Mouse (Mus musculus) neural tube, embryonic 14.5 days (tissue): ENCODE measurements around the gene Onecut3. TPM values are rescaled to one million over a fixed set of nuclear protein-coding genes. Genes with fewer than 3 reads are reported as not detected.

Source experiments
- ATAC-seq: fragments of 200-750 bp; cut with Nextera tagmentation; 2 replicates; pipeline ENCODE4 v1.8.0; 2017; ENCODE audit warnings: low read depth, mild to moderate bottlenecking, moderate TSS enrichment, moderate library complexity
- H3K27ac ChIP-seq: fragments of 300-500 bp; sonication (generic); 2 replicates; pipeline ENCODE4 v1.5.1; 2014; ENCODE audit warnings: low read depth, mild to moderate bottlenecking, control low read depth, low read length, moderate library complexity, mixed read lengths
- H3K27me3 ChIP-seq: fragments of 300-500 bp; sonication (generic); 2 replicates; pipeline ENCODE4 v1.6.1; 2014; ENCODE audit warnings: low read length; ENCODE audit not compliant: control insufficient read depth, insufficient read depth
- H3K36me3 ChIP-seq: fragments of 300-500 bp; sonication (generic); 2 replicates; pipeline ENCODE4 v1.6.1; 2014; ENCODE audit warnings: low read length, mixed read lengths; ENCODE audit not compliant: control insufficient read depth, insufficient read depth
- H3K4me1 ChIP-seq: fragments of 300-500 bp; sonication (generic); 2 replicates; pipeline ENCODE4 v1.6.1; 2014; ENCODE audit warnings: low read length; ENCODE audit not compliant: control insufficient read depth, insufficient read depth
- H3K4me2 ChIP-seq: fragments of 300-500 bp; sonication (generic); 2 replicates; pipeline ENCODE4 v1.6.1; 2014; ENCODE audit warnings: mild to moderate bottlenecking, low read depth, low read length, control low read depth
- H3K4me3 ChIP-seq: fragments of 300-500 bp; sonication (generic); 2 replicates; pipeline ENCODE4 v1.5.1; 2014; ENCODE audit warnings: low read depth, low read length, control low read depth, mixed read lengths
- H3K9ac ChIP-seq: fragments of 300-500 bp; sonication (generic); replicated peaks from 2 replicates; pipeline ENCODE4 v1.6.1; 2014; ENCODE audit warnings: low read depth, mild to moderate bottlenecking, control low read depth, low read length, mixed read lengths
- H3K9me3 ChIP-seq: fragments of 300-500 bp; sonication (generic); 2 replicates; pipeline ENCODE4 v1.6.1; 2016; ENCODE audit warnings: low read length; ENCODE audit not compliant: control insufficient read depth
- WGBS: fragments of 180-500 bp; shearing (Covaris S2); extraction: QIAGEN DNeasy Blood & Tissue Kit; methylation state at CpG from one replicate; pipeline ENCODE4 v1.1.7; 2014; 5-methylcytosine and 5-hydroxymethylcytosine counted together
- polyA plus RNA-seq: library from polyadenylated mRNA; unstranded; fragments of >200 nt; fragmentation: Nextera tagmentation; extraction: Ambion mirVana; gene quantifications from 2 replicates; pipeline ENCODE4 v1.2.1, GENCODE M21; 2014

Onecut3 gene
- polyA plus RNA-seq, 1 experiment from 2014 or later, result 1.5 TPM

DNA sequence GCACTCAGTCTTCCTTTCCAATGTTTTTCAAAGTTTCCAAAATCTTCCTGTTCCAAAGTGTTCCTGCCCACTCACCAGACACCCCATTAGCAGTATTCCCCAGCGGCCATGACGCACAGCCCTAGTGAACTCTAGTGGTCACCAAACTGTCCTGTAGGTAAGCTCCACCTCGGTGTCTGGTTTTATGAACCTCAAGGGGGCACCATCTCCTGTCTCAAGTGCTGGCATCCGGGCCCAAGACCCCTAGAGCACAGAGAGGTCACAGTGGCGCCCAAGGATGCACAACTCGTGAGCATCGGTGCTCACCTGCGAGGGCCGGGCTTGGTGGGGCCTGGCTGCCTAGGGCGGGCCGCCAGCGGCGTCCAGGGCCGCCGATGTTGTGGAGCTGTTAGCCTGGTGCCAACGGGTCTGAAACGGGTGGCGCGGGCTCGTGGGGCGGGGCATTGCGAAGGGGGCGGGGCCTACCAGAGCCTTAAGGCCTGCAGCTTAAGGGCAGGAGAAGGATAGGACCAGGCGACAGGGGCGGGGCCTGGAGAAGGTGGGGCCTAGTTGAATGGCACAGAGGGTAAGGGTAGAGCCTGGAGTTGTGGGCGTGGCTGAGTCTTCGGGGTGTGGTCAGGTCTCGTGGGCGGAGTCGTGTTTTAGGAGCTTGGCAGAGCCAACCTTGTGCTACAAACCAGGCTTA lies 44.2 kb downstream of the Onecut3 start, which contains the start of gene Atp8b3:
TSS of gene Atp8b3 (minus strand) at position 415 of the 685 bp plus-strand sequence.
- Histone ChIP-seq H3K9me3 (no peaks in the 10 kb centered on the region), H3K27ac (no peak within 1 kb of the TSS), H3K4me1 (no peaks in the 10 kb centered on the region), H3K27me3 (peaks cover 12% of the 10 kb centered on the region), H3K4me2 (peak within 1 kb of the TSS; percentile 14; the same call in 1 of the 2 replicates), H3K4me3 (no peak within 1 kb of the TSS), H3K36me3 (peaks cover 25% of the 10 kb centered on the region), H3K9ac (no peak within 1 kb of the TSS)
- peak; percentile 66; the same call in 1 of the 2 replicates for ATAC-seq
- 1% methylated on average over 30 of the region's 30 CpGs for WGBS

DNA sequence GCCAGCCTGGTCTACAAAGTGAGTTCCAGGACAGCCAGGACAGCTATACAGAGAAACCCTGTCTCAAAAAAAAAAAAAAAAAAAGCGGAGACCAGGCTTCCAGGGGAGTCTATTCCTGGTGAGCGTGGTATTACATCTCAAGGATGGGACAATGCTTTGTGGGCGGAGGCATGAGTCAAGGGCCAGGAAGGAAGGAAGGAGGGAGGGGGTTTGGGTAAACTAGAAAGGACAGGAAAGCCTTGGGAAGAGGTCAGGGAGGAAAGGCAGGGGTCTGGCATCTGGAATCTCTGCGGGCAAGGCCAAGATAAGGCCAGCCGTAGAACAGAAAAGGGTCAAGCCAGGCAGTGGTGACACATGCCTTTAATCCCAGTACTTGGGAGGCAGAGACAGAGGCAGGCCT lies 44.9 kb downstream of the Onecut3 start:
- WGBS, result 44% methylated on average over 5 of the region's 5 CpGs
- no peak overlapping the region for H3K9ac ChIP-seq
- H3K4me2 ChIP-seq, result no peak overlapping the region
- no peaks in the 10 kb centered on the region for H3K4me1 ChIP-seq
- no peak for ATAC-seq
- H3K9me3 ChIP-seq, result no peaks in the 10 kb centered on the region
- no peak overlapping the region for H3K27ac ChIP-seq
- H3K4me3 ChIP-seq, result no peak overlapping the region
- peaks cover 31% of the 10 kb centered on the region for H3K36me3 ChIP-seq
- peaks cover 12% of the 10 kb centered on the region for H3K27me3 ChIP-seq

DNA sequence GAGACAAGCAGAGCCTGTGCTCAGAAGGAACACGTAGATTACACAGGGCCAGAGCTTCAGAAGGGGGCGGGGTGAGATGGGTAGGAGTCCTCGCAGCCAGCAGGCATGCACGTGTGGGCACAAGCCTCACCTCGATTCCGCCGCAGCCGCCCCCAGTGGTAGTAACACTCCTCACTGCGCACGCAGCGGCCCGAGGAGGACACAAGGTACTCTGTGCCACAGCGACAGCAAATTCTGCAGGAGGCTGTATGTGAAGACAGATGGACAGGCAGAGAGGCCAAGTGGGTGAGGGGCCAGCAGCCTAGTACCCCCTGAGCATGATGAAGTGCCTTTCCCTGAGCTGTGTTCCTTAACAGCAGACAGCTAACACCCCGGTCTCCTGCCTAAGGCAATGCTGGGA lies 49.2 kb downstream of the Onecut3 start:
- WGBS, result 92% methylated on average over 14 of the region's 14 CpGs
- H3K4me1 ChIP-seq, result no peaks in the 10 kb centered on the region
- 0 out of 2 replicates have a peak, but pooled peaks cover 1% of the 10 kb centered on the region for H3K27me3 ChIP-seq
- no peak overlapping the region for H3K4me3 ChIP-seq
- H3K9me3 ChIP-seq, result no peaks in the 10 kb centered on the region
- H3K27ac ChIP-seq, result no peak overlapping the region
- ATAC-seq, result no peak
- H3K4me2 ChIP-seq, result no peak overlapping the region
- H3K9ac ChIP-seq, result no peak overlapping the region
- peaks cover 60% of the 10 kb centered on the region for H3K36me3 ChIP-seq

DNA sequence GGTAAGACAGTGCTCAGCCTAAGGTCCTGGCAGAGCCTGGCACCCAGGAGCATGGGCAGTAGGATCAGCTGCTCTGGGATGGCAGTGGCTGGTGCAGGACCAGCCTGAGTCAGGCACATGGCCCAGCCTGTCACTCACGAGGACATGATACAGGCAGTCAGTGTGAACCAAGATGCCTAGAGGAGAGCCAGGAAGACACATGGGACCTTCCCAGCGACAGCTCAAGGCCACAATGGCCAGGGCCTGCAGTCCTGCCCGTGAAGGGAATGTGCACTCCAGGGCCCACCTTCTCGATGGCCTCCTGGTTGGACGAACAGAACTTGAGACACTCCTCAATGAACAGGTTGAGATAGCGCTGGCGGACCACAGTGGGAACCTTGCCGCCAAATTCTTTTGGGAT lies 51.0 kb downstream of the Onecut3 start:
- H3K4me3 ChIP-seq, result no peak overlapping the region
- 94% methylated on average over 8 of the region's 8 CpGs for WGBS
- no peak overlapping the region for H3K4me2 ChIP-seq
- H3K9ac ChIP-seq, result no peak overlapping the region
- H3K27me3 ChIP-seq, result no peaks in the 10 kb centered on the region
- H3K4me1 ChIP-seq, result no peaks in the 10 kb centered on the region
- H3K9me3 ChIP-seq, result no peaks in the 10 kb centered on the region
- H3K27ac ChIP-seq, result no peak overlapping the region
- peaks cover 74% of the 10 kb centered on the region for H3K36me3 ChIP-seq
- ATAC-seq, result no peak

DNA sequence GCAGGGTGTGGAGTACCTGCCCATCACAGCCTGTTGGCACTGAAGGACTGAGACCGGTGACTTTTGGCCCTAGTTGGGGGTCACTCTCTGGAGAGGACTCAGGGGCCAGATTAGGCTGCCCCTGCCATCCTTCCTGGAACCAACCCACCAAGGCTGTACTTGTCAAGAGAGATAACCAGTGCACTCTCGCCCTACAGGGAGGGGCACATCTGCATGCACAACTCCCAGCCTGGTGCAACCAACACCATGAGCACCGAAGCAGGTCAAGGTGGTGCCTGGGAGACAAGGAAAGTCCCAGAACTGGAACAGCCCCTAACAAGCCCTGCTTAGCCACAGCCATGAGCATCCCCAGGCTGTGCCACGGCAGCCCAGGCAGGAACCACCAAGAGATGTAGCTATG lies 52.3 kb downstream of the Onecut3 start:
- Histone ChIP-seq H3K4me2 (no peak overlapping the region), H3K4me3 (no peak overlapping the region), H3K27me3 (no peaks in the 10 kb centered on the region), H3K27ac (no peak overlapping the region), H3K9me3 (no peaks in the 10 kb centered on the region), H3K36me3 (peaks cover 69% of the 10 kb centered on the region), H3K9ac (no peak overlapping the region), H3K4me1 (no peaks in the 10 kb centered on the region)
- no peak for ATAC-seq
- WGBS, result 99% methylated on average over 4 of the region's 4 CpGs

DNA sequence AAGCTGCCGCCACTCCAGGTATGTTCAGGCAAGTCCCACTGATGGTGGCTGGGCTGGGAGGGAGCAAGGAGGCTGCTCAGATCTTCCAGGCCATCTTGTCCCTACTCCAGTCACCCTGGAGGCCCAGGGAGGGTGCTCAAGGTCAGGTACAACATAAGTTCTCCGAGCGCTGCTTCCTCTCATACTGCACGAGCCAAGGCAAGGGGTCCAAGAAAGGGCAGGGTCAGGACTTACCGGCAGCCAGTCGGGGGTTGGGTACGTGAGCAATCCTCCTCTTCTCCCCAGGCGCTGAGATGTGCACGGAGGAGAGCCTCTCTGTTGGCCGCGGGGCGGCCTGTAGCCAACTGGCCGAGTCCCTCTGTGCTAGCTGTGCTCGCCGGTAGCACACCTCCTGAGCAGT lies 52.9 kb downstream of the Onecut3 start:
- H3K4me3 ChIP-seq, result no peak overlapping the region
- WGBS, result 93% methylated on average over 15 of the region's 15 CpGs
- no peak overlapping the region for H3K4me2 ChIP-seq
- H3K36me3 ChIP-seq, result peaks cover 63% of the 10 kb centered on the region
- H3K9ac ChIP-seq, result no peak overlapping the region
- H3K27ac ChIP-seq, result no peak overlapping the region
- no peak for ATAC-seq
- no peaks in the 10 kb centered on the region for H3K27me3 ChIP-seq
- no peaks in the 10 kb centered on the region for H3K9me3 ChIP-seq
- no peaks in the 10 kb centered on the region for H3K4me1 ChIP-seq

DNA sequence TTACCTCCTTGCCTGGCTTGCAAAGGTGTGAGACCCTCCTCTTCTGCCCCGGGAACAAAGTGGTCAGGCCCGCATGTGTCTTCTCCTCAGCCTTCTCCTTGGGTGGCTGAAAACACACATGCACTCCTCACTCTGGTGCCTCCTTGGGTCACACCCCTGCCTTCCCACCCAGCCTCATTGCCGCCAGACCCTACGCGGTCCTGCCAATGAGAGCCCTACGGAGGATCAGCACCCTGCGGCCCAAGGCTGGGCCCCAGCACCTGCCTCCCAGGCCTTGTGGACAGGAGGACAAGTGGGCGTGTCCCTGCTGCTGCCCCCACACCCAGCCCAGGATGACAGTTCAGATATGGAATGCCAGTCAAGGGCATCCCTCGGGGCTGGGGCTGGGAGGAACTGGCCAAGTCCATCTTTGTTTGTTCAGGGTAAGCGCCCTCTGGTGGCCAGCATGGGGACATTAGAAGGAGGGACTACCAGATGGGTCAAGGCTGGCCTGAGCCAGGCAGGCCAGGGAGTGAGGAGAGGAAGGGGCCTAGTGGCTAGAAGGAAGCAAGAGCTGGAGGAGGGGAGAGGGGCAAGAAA lies 53.9 kb downstream of the Onecut3 start:
- Histone ChIP-seq H3K4me2 (no peak overlapping the region), H3K27me3 (no peaks in the 10 kb centered on the region), H3K4me3 (no peak overlapping the region), H3K4me1 (no peaks in the 10 kb centered on the region), H3K27ac (no peak overlapping the region), H3K36me3 (peaks cover 53% of the 10 kb centered on the region), H3K9me3 (no peaks in the 10 kb centered on the region), H3K9ac (no peak overlapping the region)
- ATAC-seq, result peak; percentile 59; the same call in 1 of the 2 replicates
- WGBS, result 76% methylated on average over 10 of the region's 10 CpGs

DNA sequence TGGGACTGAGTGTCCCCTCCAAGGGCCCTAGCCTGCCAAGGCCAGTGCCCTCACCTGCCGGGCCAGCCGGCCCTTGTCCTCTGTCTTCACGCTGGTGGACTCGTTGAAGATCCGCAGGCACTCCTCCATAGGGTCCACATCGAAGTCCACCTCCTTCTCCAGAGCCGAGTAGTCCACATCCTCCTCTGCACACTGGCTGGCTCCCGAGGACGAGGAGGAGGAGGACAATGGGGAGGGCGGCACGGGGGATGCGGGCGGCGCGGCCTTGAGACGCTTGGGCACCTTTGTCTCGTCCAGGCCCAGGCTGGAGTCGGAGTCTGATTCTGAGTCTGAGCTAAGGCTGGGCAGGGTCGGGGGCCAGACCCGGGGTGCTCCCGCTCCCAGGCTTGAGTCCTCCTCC lies 54.6 kb downstream of the Onecut3 start:
- no peak overlapping the region for H3K4me3 ChIP-seq
- no peaks in the 10 kb centered on the region for H3K9me3 ChIP-seq
- H3K9ac ChIP-seq, result no peak overlapping the region
- peaks cover 45% of the 10 kb centered on the region for H3K36me3 ChIP-seq
- 90% methylated on average over 21 of the region's 21 CpGs for WGBS
- no peak overlapping the region for H3K4me2 ChIP-seq
- H3K4me1 ChIP-seq, result no peaks in the 10 kb centered on the region
- H3K27ac ChIP-seq, result no peak overlapping the region
- H3K27me3 ChIP-seq, result no peaks in the 10 kb centered on the region
- ATAC-seq, result no peak

DNA sequence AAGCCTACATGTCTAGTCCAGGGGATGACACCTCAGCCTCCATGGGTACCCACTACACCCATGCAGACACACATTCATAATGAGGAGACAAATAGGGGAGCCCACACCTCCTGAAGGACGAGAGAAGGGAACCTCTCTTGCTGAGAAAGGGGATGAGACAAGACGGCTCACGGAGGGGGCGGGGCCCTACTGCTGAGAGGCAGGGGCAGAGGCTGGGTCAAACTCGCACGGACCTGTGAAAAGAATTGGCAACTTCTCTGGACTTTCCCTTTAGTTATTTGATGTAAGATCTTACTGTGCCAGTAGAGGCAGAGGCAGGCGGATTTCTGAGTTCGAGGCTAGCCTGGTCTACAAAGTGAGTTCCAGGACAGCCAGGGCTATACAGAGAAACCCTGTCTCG lies 57.7 kb downstream of the Onecut3 start:
- ATAC-seq, result no peak
- H3K27ac ChIP-seq, result no peak overlapping the region
- H3K4me1 ChIP-seq, result peaks cover 3% of the 10 kb centered on the region; the same call in 1 of the 2 replicates
- no peak overlapping the region for H3K4me3 ChIP-seq
- H3K9ac ChIP-seq, result no peak overlapping the region
- no peaks in the 10 kb centered on the region for H3K27me3 ChIP-seq
- WGBS, result 67% methylated on average over 9 of the region's 9 CpGs
- no peak overlapping the region for H3K4me2 ChIP-seq
- H3K9me3 ChIP-seq, result no peaks in the 10 kb centered on the region
- H3K36me3 ChIP-seq, result peaks cover 19% of the 10 kb centered on the region
